Mouse (Mus musculus) heart, postnatal 0 days (tissue): ENCODE measurements around the gene Cln6. TPM values are rescaled to one million over a fixed set of nuclear protein-coding genes. Genes with fewer than 3 reads are reported as not detected.

Experiments
- ATAC-seq: fragments of 200-750 bp; cut with Nextera tagmentation; 2 replicates; pipeline ENCODE4 v1.8.0; 2017; ENCODE audit warnings: low read depth, moderate number of reproducible peaks, moderate library complexity; ENCODE audit not compliant: insufficient read depth
- DNase-seq: peaks from one replicate; pipeline ENCODE4 v3.0.0-alpha.2; 2016; ENCODE audit warnings: low spot score
- H3K27ac ChIP-seq: fragments of 300-500 bp; sonication (generic); 2 replicates; pipeline ENCODE4 v1.5.1; 2014; ENCODE audit warnings: low read depth, mild to moderate bottlenecking
- H3K27me3 ChIP-seq: fragments of 300-500 bp; sonication (generic); 2 replicates; pipeline ENCODE4 v1.6.1; 2014; ENCODE audit warnings: low read length, mixed read lengths; ENCODE audit not compliant: control insufficient read depth, insufficient read depth
- H3K36me3 ChIP-seq: fragments of 300-500 bp; sonication (generic); replicated peaks from 2 replicates; pipeline ENCODE4 v1.6.1; 2014; ENCODE audit warnings: low read length, mixed read lengths; ENCODE audit not compliant: control insufficient read depth, insufficient read depth
- H3K4me1 ChIP-seq: fragments of 300-500 bp; sonication (generic); 2 replicates; pipeline ENCODE4 v1.6.1; 2014; ENCODE audit warnings: antibody characterized with exemption; ENCODE audit not compliant: control insufficient read depth, insufficient read depth
- H3K4me2 ChIP-seq: fragments of 300-500 bp; sonication (generic); 2 replicates; pipeline ENCODE4 v1.6.1; 2014; ENCODE audit warnings: low read depth, mild to moderate bottlenecking, low read length, moderate library complexity
- H3K4me3 ChIP-seq: fragments of 300-500 bp; sonication (generic); 2 replicates; pipeline ENCODE4 v1.5.1; 2014; ENCODE audit warnings: low read depth, low read length
- H3K9ac ChIP-seq: fragments of 300-500 bp; sonication (generic); replicated peaks from 2 replicates; pipeline ENCODE4 v1.6.1; 2014; ENCODE audit warnings: low read depth, low read length, mixed read lengths
- H3K9me3 ChIP-seq: fragments of 300-500 bp; sonication (generic); replicated peaks from 2 replicates; pipeline ENCODE4 v1.6.1; 2016; ENCODE audit warnings: low read length; ENCODE audit not compliant: control insufficient read depth
- CTCF ChIP-seq: IDR thresholded peaks from 2 replicates; pipeline ENCODE4 v1.5.1; 2016; ENCODE audit warnings: antibody characterized with exemption, control low read depth, low read depth
- EP300 ChIP-seq: IDR thresholded peaks from 2 replicates; pipeline ENCODE4 v1.6.1; 2016; ENCODE audit warnings: antibody characterized with exemption, low read depth
- WGBS: fragments of 180-500 bp; shearing (Covaris S2); extraction: QIAGEN DNeasy Blood & Tissue Kit; methylation state at CpG from one replicate; pipeline ENCODE4 v1.1.7; 2014; 5-methylcytosine and 5-hydroxymethylcytosine counted together
- polyA plus RNA-seq: library from polyadenylated mRNA; unstranded; fragments of >200 nt; fragmentation: Nextera tagmentation; extraction: Ambion mirVana; gene quantifications from 2 replicates; pipeline ENCODE4 v1.2.1, GENCODE M21; 2015
- total RNA-seq: library from RNA; depleted of rRNA; stranded (reverse); fragments of >200 nt; gene quantifications from 2 replicates; pipeline ENCODE4 v1.2.3, GENCODE M21; 2014; ENCODE audit warnings: low replicate concordance

Cln6 gene
- total and polyA plus RNA-seq, 2 experiments from 2014 or later, result 12.3 to 38.3 TPM

DNA sequence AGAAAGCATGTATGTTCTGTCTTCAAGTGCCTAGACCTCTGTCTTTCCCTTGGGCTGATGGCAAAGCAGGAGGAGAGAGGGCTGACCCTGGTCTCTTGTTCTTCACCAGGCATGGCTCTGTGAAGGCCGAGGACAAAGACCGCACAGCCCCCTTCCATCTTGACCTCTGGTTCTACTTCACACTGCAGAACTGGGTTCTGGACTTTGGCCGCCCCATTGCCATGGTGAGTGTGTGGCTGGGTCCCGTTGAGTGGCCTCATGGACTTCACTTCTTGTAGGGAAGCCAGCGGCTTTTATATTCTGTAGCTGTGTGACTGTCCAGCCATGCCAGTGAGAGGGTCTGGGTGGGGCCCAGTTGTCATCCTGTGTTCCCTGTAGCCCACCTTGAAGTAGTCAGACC, 5.9 kb downstream of the Cln6 start:
- no peak for ATAC-seq
- peak; percentile 0 for DNase-seq
- 94% methylated on average over 5 of the region's 5 CpGs for WGBS
- Histone ChIP-seq H3K9me3 (no peaks in the 10 kb centered on the region), H3K4me2 (no peak overlapping the region), H3K36me3 (no peaks in the 10 kb centered on the region), H3K27me3 (no peaks in the 10 kb centered on the region), H3K27ac (no peak overlapping the region), H3K4me3 (no peak overlapping the region), H3K9ac (no peak overlapping the region), H3K4me1 (0 out of 2 replicates have a peak, but pooled peaks cover 3% of the 10 kb centered on the region)
- TF ChIP-seq CTCF (no peak), EP300 (no peak)

DNA sequence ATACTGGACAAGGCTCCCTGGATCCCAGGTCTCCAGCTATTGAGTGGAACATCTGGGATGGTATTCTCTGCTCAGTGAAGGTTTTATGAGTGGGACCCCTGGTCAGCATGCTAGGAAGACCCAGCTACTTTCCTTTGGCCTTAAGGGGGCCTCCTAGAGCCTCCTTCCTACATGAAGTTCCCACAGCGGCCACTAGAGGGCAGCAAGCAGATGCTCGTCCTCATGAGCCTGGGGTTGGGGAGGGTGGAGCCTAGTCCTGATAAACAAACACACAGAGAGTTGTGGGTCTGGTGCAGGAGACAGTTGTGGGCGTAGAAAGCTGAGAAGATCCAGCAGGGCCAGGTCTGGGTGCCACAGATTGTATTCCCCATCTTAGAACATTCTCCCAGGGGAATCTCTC, 9.1 kb downstream of the Cln6 start:
- Histone ChIP-seq H3K36me3 (peaks cover 14% of the 10 kb centered on the region), H3K4me2 (no peak overlapping the region), H3K9me3 (no peaks in the 10 kb centered on the region), H3K27ac (no peak overlapping the region), H3K9ac (no peak overlapping the region), H3K27me3 (no peaks in the 10 kb centered on the region), H3K4me3 (no peak overlapping the region), H3K4me1 (no peaks in the 10 kb centered on the region)
- ATAC-seq (peak; percentile 79), DNase-seq (peak; percentile 83)
- 2% methylated on average over 3 of the region's 3 CpGs for WGBS
- peak; percentile 100 for TF ChIP-seq CTCF
- TF ChIP-seq EP300, result no peak

DNA sequence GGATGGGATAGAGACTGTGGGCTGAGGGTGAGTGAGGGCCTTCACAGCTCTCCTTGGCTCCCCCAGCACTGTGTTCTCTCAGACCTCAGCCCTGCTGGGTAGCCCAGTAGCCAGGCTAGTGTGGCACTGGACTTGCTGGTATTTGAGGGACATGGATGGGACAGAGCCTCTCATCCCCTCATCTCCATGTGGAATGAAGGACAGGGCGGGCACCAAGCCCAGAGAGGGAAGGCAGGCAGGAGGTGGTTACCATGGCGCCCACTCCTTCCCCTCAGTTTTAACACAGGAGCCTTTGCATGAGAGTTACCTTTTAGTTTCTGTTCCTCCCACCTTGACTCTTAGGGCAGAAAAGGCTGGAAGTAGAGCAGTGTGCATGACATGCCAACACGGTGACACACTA, 10.1 kb downstream of the Cln6 start:
- 95% methylated on average over 3 of the region's 3 CpGs for WGBS
- H3K27ac ChIP-seq, result no peak overlapping the region
- no peaks in the 10 kb centered on the region for H3K4me1 ChIP-seq
- DNase-seq (no peak), ATAC-seq (no peak)
- H3K4me3 ChIP-seq, result no peak overlapping the region
- TF ChIP-seq CTCF, result no peak
- no peak for TF ChIP-seq EP300
- H3K9me3 ChIP-seq, result no peaks in the 10 kb centered on the region
- H3K4me2 ChIP-seq, result no peak overlapping the region
- H3K27me3 ChIP-seq, result no peaks in the 10 kb centered on the region
- no peak overlapping the region for H3K9ac ChIP-seq
- peaks cover 14% of the 10 kb centered on the region for H3K36me3 ChIP-seq

DNA sequence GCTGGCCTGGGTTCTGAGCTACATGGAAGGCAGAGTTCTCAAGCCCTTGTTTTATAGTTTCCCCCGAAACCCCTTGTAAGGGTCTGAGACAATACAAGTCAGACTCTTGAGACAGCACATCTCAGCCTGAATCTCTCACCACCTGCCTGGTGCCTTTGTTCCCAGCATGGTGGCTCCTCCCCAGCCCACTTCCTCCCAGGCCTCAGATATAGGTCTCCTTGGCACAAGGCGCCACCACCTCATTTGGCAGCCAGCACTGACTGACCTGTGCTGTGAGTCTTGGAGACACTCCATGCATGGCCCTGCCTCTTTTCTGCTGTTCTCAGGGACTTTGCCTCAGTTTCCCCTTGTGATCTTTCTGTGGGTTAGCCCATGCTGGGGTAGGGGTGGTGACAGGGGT, 13.0 kb downstream of the Cln6 start:
- Histone ChIP-seq H3K9ac (no peak overlapping the region), H3K4me2 (no peak overlapping the region), H3K27ac (no peak overlapping the region), H3K4me1 (no peaks in the 10 kb centered on the region), H3K27me3 (no peaks in the 10 kb centered on the region), H3K4me3 (no peak overlapping the region), H3K36me3 (peaks cover 14% of the 10 kb centered on the region), H3K9me3 (no peaks in the 10 kb centered on the region)
- peak; percentile 3 for DNase-seq
- 83% methylated on average over 2 of the region's 2 CpGs for WGBS
- TF ChIP-seq EP300, result no peak
- TF ChIP-seq CTCF, result no peak
- no peak for ATAC-seq

DNA sequence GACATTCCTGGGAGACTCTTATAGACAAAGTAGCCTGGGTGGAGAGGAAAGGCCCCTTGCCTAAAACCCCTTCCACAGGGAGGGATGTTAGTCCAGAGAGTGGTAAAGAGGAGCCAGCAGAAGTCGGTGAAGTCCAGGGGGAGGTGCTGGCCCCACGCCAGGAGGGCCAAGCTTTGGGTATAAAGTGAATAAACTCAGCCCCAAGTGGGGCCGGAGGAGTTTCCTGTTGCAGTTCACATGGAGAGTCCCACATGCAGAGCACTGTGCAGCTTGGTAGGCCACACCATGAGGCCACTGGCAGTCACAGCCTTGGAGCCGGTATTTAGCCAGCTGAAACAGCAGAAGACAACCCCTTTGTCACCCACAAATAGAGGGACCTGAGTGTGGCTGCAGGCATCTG, 15.9 kb downstream of the Cln6 start:
- ATAC-seq, result no peak
- no peak overlapping the region for H3K4me2 ChIP-seq
- TF ChIP-seq EP300, result no peak
- peaks cover 14% of the 10 kb centered on the region for H3K36me3 ChIP-seq
- peak; percentile 5 for DNase-seq
- no peaks in the 10 kb centered on the region for H3K9me3 ChIP-seq
- H3K4me3 ChIP-seq, result no peak overlapping the region
- H3K4me1 ChIP-seq, result peaks cover 9% of the 10 kb centered on the region
- no peak overlapping the region for H3K9ac ChIP-seq
- no peaks in the 10 kb centered on the region for H3K27me3 ChIP-seq
- 48% methylated on average over 4 of the region's 4 CpGs for WGBS
- no peak overlapping the region for H3K27ac ChIP-seq

DNA sequence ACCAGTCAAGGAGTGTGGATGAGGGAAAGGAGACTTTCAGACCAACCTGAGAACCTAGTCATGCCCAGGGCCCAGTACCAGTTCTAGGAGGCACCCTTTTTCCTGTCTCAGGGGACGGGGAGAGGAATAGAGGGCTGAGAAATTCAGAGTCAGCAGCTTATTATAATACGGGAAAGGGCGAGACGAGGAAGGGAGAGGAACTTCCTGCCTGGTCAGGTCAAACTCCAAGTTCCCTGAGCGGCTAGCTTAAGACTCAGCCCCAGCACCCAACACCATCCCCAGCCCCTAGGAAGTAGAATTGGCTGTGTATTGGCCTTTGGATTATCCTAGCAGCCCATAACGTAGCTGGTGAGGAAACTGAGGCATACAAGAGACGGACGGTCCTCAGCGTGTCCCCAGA, 18.6 kb downstream of the Cln6 start:
- WGBS, result 73% methylated on average over 9 of the region's 9 CpGs
- no peaks in the 10 kb centered on the region for H3K9me3 ChIP-seq
- no peak overlapping the region for H3K4me3 ChIP-seq
- H3K36me3 ChIP-seq, result no peaks in the 10 kb centered on the region
- H3K27me3 ChIP-seq, result no peaks in the 10 kb centered on the region
- DNase-seq (peak; percentile 3), ATAC-seq (no peak)
- no peak overlapping the region for H3K27ac ChIP-seq
- H3K4me2 ChIP-seq, result no peak overlapping the region; the same call in 1 of the 2 replicates
- no peak overlapping the region for H3K9ac ChIP-seq
- H3K4me1 ChIP-seq, result peaks cover 9% of the 10 kb centered on the region
- TF ChIP-seq CTCF, result no peak
- no peak for TF ChIP-seq EP300
